Mouse (Mus musculus): ENCODE data around the gene Rasgef1b.
A peak's percentile ranks its signal among the peaks of the same experiment; 100 is the strongest.

The Rasgef1b gene

DNA sequence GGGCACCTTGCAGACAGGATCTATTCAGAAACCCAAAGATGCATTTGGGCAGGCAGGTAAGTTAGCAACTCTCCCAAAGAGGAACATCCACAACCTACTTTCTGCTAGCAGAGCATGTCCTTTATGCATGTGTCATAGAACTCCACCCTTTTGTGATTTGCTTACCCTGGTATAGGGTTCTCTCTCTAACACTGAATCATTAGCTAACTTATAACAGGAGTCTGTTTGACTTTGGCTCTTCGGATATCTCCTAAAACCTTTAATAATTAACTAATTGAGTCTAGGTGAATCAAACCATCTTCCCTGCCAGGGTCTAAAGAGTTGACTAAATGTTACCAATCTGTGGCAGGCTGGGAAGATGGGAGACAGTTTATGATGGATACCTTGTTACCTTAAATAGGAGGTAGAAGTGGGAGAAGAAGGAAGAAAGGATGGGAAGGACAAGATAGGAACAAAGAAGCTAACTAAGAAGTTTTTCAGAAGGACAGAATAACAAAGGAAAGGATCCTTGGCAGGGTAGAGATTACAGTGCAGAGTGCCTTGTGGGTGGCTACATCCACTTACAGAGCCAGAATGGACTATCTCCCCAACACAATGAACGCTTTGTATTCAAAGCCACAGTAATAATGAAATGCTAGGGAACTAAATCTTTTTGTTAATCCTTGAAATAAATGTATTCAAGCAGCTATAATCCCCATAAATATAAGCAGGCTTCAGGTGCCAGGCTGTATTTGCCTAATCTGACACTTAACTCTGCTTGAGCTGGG lies 186.7 kb downstream of the Rasgef1b start:
- no peak for DNase-seq (ENCODE audit: low spot score)

DNA sequence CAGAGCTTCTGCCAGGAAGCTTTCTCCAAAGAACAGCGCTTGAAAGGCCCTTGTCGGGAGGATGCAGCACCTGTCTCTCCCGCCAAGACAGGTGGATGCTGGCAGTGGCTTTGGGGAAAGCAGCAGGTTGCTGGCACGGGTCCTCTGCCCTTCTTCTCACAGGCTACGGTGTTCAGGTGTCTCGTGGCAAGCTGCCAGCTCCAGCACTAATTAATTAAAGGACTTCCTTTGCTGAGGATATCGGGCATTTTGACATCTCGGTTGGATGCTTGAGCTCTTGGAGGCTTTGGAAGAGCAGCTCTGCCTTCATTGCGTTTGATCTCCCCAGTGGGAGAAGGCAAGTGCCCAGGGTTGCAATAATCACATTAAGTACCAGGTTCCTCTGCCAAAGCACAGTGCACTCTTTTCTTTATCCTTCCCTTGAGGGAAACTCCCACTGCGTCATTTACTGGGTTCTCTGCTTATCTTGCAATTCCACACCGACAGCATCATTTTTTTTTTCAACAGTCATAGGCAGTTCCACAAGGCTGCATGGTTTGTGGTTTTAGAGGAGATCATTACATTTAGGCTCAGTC lies 187.5 kb downstream of the Rasgef1b start:
- no peak for DNase-seq (ENCODE audit: low spot score)

GRCm38 (mm10) chr5:99533416-99533815 lies 195.4 kb downstream of the Rasgef1b start:
- no peak for DNase-seq (ENCODE audit: low spot score)

DNA sequence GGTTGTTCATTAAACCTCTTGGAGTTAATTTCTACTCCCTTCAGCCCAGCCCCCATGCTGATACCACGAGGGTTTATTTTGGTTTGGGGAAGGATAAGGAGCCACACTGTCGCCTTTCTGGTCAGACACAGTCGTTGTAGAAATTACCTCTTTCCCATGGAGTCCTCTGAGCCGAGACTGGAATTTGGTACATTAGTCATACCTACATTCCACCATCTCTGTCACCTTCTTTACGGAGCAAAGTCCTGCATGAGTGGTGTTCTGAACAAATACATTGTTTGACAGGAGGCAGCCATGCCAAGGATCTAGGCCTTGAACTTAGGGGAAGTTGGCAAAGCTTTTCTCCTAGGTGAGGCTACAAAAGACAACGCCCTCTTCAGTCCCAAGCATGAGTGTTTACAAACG lies 202.1 kb downstream of the Rasgef1b start:
- no peak for DNase-seq (ENCODE audit: low spot score)

DNA sequence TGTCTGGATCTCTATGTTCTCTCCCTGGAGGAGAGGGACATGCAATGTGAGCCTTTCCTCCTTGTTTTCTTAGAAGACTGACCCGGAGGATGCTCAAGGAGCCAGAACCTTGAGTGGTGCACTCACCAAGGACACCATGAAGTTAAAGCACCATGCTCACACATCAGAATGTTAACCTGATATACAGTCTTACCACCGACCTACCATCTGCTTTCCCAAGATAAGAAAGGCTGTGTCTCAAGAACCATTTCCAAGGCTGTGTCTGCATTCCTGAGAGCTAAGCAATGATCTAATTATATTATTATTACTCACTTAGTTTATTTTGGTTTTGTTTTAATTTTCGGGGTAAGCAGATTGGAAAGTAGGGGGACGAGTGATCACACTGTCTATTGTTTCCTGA lies 203.2 kb downstream of the Rasgef1b start:
- no peak for DNase-seq (ENCODE audit: low spot score)

GRCm38 (mm10) chr5:99522571-99523269 lies 206.1 kb downstream of the Rasgef1b start:
- no peak for DNase-seq (ENCODE audit: low spot score)

- peak; percentile 15 for DNase-seq (ENCODE audit: low spot score)
These were observed 207.5 kb downstream of the Rasgef1b start for GRCm38 (mm10) chr5:99521411-99521810.

GRCm38 (mm10) chr5:99519556-99519955 lies 209.3 kb downstream of the Rasgef1b start:
- no peak for DNase-seq (ENCODE audit: low spot score)

DNA sequence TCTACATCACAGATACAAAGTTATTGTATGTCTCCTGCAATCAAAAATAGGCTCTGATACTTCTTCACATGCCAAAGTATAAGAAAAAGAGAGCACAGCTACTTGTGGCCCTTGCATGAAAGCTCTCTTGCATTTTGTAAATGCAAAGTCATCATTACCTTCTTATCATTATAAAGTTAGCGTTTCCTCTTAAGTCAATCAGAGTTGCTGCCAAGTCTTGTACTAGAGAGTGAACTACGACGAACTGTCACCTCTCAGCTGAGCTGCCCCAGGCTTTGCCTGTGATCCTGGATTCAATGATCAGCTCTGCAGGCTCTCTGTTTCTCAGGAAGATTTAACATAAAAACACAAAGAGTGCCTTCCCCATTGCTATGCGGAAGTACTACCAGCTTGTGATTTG lies 209.8 kb downstream of the Rasgef1b start:
- DNase-seq (ENCODE audit: low spot score): no peak

GRCm38 (mm10) chr5:99516207-99516606 lies 212.7 kb downstream of the Rasgef1b start:
- DNase-seq (ENCODE audit: low spot score): no peak

- no peak for DNase-seq (ENCODE audit: low spot score)
These were observed 213.1 kb downstream of the Rasgef1b start for GRCm38 (mm10) chr5:99515764-99516163.

DNA sequence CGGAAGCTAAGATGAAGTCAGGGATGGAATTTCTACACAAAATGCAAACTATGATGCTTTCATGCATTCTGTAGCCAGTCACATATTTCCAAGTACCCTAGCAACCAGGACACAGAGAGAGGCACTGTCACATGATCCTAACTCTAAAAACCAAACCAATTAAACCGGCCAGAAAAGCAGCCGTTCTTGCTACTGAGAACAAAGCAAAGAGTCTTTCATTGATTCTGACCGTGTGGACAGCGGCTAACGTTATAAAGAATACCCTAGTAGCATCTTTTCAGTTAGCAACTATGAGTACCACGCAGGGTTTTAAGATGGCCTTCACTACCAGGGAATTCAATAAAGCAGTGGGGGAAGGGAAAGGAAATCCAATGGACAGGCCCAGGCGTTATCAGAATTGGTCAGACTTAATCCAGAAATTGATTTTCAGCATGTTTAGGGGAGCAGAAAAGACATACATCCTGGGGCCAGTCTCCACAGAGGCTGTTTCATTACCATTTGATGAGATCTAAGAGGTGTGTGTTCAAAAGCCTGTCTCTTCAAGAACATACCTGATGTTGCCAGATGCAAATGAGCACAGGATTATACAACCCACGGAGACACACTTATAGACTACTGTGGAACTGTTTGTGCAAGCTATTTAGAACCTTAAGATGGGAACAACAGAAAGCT lies 215.5 kb downstream of the Rasgef1b start:
- no peak for DNase-seq (ENCODE audit: low spot score)

DNA sequence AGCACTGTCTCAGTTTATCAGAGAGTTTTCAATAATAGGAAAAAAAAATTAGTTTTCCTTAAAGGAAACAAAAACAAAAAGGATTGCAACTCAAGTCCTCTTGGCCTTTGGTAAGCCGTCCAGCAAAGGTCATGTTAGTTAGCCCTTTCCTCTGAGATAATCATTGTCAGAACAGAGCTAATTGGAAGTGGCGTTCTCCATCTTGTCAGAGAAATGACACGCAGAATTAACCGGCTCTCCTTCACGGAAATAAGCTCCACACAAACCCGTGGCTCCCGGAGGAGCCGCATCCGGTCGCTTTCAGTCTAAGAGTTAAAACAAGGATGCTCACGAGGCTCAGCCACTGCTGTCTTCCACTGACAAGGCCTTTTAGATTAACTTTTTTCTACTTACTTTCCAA lies 217.8 kb downstream of the Rasgef1b start:
- no peak for DNase-seq (ENCODE audit: low spot score)

- DNase-seq (ENCODE audit: low spot score): no peak
These were observed 222.8 kb downstream of the Rasgef1b start for GRCm38 (mm10) chr5:99506109-99506508.

DNA sequence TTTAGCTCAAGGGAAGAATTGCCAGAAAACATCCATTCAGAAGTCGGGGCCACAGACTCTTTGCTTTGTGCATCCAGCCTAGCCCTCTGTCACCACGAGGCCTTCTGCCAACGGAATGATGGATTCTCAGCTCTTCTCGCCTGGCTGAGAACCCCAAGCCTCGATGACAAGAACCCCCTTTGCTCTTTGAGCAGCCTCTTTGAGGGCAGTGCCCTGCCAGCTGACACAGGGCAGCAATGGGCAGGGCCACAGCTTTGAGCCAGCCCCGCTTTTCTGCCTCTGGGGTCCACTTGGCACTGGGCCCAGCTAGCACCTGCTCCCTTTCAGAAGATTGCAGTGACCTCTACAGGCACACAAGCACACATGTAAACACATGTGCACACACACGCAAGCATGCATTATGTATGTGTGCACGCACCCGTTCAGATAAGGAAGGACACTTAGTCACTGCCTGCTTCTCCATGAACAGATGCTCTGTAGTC lies 224.5 kb downstream of the Rasgef1b start:
- DNase-seq (ENCODE audit: low spot score): no peak

DNA sequence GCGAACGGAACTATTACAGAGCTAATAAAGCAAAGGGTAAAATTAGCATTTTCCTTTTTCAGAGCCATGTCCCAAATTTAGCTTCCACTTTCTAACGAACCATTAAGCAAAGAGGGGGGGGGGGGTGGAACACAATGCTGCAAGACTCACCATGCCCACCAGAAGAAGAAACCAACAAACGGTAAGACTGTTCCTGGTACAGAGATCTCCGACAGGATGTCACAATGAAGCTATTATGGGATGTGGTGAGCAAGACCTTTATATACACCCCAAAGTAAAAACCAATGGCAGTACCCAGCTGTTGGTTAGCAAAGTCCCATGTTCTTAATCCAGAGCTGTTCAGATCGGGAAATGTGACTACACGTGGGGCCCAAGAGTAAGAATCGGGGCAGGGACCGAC lies 226.2 kb downstream of the Rasgef1b start:
- DNase-seq (ENCODE audit: low spot score): no peak

DNA sequence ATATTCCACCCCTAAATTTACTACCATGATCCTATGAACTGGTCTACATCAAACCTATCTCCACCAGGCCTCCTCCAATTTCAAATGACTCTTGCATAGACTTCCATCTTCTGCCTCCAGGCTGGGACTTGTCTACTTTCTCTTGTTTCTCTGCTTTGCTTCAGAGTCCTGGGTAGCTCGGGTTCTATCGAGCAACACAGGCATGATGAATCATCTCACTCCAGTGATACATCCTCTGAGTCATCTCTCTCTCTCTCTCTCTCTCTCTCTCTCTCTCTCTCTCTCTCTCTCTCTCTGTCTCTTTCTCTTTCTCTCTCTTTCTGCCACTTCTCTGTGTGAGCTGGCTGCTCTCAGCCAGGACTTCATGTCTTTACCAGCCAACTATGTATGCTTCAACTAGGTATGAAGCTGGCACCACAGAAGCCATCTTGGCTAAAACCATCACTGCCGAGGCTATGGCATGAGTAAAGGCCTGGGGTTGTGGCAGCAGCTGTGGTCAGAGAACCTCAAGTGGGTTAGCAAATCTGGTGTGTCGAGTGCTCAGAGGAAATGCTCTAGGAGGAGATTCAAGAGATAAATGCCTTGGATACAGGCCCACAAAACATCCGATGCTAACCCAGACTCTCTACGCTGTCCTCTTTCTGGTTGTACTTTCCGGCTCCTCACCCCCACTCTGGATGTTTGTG lies 229.3 kb downstream of the Rasgef1b start:
- no peak for DNase-seq (ENCODE audit: low spot score)

DNA sequence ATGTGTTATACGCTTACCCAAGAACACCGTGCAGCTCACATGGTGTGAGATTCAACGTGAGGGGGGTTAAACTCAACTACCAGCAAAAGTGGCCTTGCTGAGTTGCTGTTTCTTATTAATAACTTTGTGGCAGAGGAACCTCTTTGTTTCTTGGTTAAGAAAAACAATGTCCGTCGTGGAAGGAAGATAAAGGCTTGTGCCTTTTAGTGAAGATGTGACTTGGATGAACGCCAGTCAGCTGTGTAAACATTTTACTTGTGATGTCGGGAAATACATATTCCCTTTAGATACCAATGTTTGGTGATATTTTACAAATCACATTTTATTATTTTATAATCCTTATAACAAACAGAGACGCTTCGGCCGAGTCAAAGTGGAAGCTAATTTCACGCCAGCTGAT lies 231.0 kb downstream of the Rasgef1b start:
- DNase-seq (ENCODE audit: low spot score): no peak

- no peak for DNase-seq (ENCODE audit: low spot score)
These were observed 231.7 kb downstream of the Rasgef1b start for GRCm38 (mm10) chr5:99496931-99497782.

DNA sequence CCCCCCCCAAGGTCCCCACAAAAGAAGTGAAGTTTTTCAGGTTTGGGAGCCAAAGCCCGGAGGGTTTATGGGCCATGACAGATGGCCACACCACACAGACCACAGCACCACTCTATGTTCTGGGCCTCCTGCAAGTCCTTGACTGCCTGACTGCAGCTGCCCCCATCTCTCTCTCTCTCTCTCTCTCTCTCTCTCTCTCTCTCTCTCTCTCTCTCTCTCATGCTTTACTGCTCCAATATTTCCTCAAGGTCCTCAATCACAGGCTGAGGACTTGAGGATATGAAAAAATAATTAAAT lies 232.8 kb downstream of the Rasgef1b start:
- DNase-seq (ENCODE audit: low spot score): no peak
